Mouse (Mus musculus) testis, adult 2 months (tissue): ENCODE measurements at regions not wholly inside any gene's neighbourhood (a gene's known extent, or its start where the extent isn't known, plus 50 kb on each side); places are given as distances from the start of the nearest gene placed in this dataset.

Experiments used
- H3K27ac ChIP-seq: fragments of 200-500 bp; 2 replicates; pipeline ENCODE4 v1.5.1; 2012; ENCODE audit warnings: low read depth, low read length; ENCODE audit not compliant: control insufficient read depth, insufficient read depth
- H3K27me3 ChIP-seq: fragments of 200-500 bp; 2 replicates; pipeline ENCODE4 v1.6.1; 2012; ENCODE audit warnings: mild to moderate bottlenecking, low read length, moderate library complexity; ENCODE audit not compliant: control insufficient read depth, insufficient read depth
- H3K36me3 ChIP-seq: fragments of 200-500 bp; 2 replicates; pipeline ENCODE4 v1.6.1; 2012; ENCODE audit warnings: mild to moderate bottlenecking, low read length; ENCODE audit not compliant: control insufficient read depth, insufficient read depth
- H3K4me1 ChIP-seq: fragments of 200-500 bp; 2 replicates; pipeline ENCODE4 v1.6.1; 2012; ENCODE audit warnings: low read length; ENCODE audit not compliant: control insufficient read depth, insufficient read depth
- H3K4me3 ChIP-seq: fragments of 200-500 bp; 2 replicates; pipeline ENCODE4 v1.5.1; 2012; ENCODE audit warnings: low read depth, mild to moderate bottlenecking, low read length, moderate library complexity, mixed read lengths; ENCODE audit not compliant: control insufficient read depth
- CTCF ChIP-seq: fragments of 200-500 bp; IDR thresholded peaks from 2 replicates; pipeline ENCODE4 v1.5.1; 2012; ENCODE audit warnings: low read depth, mild to moderate bottlenecking, inconsistent platforms, low read length, moderate library complexity; ENCODE audit not compliant: control insufficient read depth, insufficient read depth, insufficient replicate concordance
- POLR2A ChIP-seq: fragments of 200-500 bp; IDR thresholded peaks from 2 replicates; pipeline ENCODE4 v1.6.1; 2012; ENCODE audit warnings: low read depth, mild to moderate bottlenecking, inconsistent platforms, low read length, moderate library complexity; ENCODE audit not compliant: control insufficient read depth

DNA sequence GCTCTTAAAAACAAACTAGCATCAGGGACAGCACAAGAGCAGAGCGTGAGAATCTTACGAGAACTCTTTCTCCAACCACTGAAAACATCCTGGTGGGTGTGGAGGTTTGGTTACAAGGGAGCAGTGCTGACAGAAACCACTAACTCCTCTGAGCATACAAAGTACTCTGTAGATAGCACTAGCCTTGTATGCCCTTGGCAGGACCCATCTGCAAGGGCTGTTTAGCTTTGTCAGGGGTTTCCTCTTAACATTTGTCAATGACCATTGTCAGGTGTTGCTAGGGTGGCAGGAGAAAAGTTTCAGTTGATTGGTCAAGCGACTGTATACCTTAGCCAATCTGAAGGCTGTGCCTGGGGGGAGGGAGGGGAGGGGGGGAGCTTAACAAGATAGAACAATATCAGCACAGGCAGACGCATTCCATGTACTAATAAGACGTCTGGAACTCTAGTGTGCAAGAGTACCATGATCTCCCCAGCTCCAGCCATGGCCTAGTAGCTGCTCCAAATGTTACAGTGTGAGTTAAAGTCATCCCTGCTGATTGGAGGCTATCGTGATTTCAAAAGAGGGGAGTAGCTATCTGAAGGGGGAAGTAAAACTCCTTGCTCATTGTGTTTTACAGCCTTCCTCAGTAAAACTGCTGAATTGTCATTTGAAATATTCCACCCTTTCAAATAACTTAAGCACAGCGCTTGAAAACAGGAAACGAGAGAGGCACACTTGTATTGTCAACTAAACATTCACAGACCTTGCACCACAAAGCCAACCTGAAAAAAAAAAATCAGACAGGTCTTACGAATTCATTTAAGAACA, 140.9 kb upstream of the Smim15 start:
- H3K4me1 ChIP-seq = no peaks in the 10 kb centered on the region
- no peaks in the 10 kb centered on the region for H3K27me3 ChIP-seq
- no peaks in the 10 kb centered on the region for H3K36me3 ChIP-seq
- TF ChIP-seq POLR2A = no peak
- TF ChIP-seq CTCF = no peak
- H3K27ac ChIP-seq = no peak overlapping the region
- H3K4me3 ChIP-seq = no peak overlapping the region

DNA sequence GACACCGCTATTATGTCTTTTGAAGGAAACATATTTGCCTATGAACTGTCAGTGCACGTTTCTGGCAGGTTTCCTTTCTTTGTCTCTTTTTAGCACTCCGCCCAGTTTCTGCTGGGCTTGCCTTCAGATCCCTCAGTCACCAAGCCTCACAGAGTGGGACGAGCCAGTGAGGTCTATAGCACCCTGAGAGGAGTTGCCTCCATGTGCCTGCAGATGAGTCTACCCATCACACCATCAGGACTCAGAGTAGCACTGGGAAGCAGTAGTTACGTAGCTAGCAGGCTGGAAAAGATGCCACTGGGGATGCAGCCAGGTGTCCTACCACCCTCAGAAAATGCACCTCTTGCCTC, 141.5 kb upstream of the Smim15 start:
- H3K4me1 ChIP-seq = no peaks in the 10 kb centered on the region
- H3K4me3 ChIP-seq = no peak overlapping the region
- no peak overlapping the region for H3K27ac ChIP-seq
- H3K27me3 ChIP-seq = no peaks in the 10 kb centered on the region
- no peaks in the 10 kb centered on the region for H3K36me3 ChIP-seq
- no peak for TF ChIP-seq POLR2A
- no peak for TF ChIP-seq CTCF

DNA sequence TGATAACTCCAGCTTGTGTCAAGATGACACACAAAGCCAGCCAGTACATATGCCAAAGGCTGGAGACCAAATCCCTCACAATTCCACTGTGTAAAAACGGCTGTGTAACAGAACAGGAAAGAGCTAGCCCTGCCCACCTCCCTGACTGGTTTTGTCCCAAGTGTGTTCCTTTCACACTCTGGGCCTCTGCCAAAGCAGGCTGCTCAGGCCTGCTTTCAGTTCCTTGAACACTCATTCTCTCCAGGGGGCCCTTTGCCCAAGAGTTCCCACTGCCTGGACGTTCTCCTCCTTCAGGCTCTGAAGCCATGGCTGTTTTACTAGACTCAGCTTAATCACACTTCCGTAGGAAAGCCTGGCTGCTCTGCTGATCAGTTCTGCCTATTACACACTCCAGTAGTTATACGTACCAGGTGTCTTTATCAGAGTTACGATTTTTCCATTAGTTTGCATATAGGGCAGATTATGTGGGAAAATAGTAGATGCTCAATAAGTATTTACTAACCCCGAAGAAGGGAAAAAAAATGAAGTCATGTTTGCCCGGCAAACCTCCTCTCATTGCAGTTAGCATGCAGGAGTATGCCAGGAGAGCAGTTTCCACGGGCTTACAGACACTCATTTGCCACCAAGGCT, 144.5 kb upstream of the Smim15 start:
- Histone ChIP-seq H3K4me3 (no peak overlapping the region), H3K4me1 (no peaks in the 10 kb centered on the region), H3K27ac (no peak overlapping the region), H3K27me3 (no peaks in the 10 kb centered on the region), H3K36me3 (no peaks in the 10 kb centered on the region)
- no peak for TF ChIP-seq POLR2A
- no peak for TF ChIP-seq CTCF

DNA sequence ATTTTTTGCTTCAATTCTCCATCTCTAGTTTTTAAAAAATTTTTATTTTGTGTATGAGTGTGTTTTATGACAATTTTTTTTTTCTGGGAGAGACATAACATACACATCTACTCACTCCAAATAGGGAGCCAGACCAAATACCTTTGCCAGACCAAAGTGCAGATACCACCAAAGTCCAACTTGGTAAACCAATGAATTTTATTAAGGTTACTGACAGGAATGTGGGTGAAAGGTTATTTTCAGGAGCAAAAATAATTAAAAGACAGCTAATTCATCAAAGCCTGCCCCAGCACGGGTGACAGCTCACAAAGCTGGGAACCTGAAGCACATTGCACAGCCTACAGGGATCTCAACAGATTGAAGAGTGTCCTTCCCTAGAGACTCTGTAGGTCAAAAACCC, 146.6 kb upstream of the Smim15 start:
- Histone ChIP-seq H3K4me3 (no peak overlapping the region), H3K27ac (no peak overlapping the region), H3K4me1 (no peaks in the 10 kb centered on the region), H3K36me3 (no peaks in the 10 kb centered on the region), H3K27me3 (no peaks in the 10 kb centered on the region)
- no peak for TF ChIP-seq POLR2A
- no peak for TF ChIP-seq CTCF

DNA sequence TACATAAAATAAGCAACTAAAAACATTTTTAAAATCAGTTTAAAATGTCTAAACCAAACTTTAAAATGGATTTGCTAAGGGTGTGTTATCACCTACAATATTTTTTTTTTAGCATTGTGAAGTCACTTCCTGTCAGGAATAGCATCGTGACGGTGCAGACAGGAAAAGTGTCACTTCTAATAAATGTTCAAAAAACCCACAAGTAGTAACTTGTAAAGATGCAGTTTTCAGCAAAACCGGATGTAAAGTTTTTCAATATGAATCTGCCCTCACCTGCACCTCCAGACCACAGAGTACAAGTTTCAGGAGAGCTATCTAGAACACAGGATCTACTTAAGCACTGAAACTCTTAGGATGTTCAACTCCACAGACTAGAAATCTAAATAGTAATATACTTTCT, 147.1 kb upstream of the Smim15 start:
- Histone ChIP-seq H3K27ac (no peak overlapping the region), H3K4me1 (peaks cover 4% of the 10 kb centered on the region; the same call in 1 of the 2 replicates), H3K36me3 (no peaks in the 10 kb centered on the region), H3K27me3 (no peaks in the 10 kb centered on the region), H3K4me3 (no peak overlapping the region)
- TF ChIP-seq CTCF (no peak), POLR2A (no peak)

DNA sequence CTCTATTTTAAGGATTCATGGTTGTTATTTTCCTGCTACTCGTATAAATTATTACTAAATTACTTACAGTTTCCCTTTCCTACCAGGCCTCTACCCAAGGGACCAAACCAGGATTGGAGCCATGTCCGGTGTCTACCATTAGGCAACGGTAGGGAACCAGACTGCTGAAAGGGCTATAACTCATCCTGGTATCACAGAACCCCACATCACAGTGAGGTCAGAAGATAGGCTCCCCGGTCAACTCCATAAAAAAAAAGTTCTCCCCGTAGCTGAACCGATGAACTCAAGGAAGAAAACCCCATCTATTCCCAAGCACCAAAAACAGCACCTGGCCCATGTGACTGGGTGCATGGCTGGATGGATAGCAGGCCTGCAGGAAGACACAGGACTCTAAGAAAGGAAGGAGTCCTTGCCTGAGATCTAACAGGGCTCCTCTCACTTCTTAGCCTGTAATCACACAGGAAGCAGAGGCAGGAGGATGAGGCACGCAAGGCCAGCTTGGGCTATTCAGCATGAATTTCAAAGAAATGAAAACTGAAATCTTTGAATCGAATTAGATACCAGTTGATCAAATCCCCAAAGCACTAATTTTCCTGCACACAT, 150.6 kb upstream of the Smim15 start:
- Histone ChIP-seq H3K36me3 (no peaks in the 10 kb centered on the region), H3K27ac (no peak overlapping the region), H3K4me3 (no peak overlapping the region), H3K27me3 (no peaks in the 10 kb centered on the region), H3K4me1 (peaks cover 8% of the 10 kb centered on the region)
- TF ChIP-seq CTCF = no peak
- no peak for TF ChIP-seq POLR2A

DNA sequence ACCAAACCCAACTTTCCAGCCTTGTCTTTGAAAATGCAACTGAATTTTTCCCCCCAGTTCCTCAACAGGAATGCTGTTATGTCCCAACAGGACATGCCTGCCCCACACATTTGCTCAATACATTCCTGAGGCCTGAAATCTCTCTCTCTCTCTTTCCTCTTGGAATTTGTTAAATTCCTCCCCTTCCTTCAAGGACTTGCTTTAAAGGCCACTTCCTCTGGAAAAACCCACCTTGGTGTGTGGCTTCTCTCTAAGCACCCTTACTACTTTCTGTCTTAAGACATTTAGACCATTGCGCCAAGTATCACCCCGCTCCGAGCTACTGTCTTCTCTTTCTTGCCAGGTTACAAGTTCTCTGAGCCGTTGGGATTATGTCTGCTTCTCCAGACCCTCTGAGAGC, 151.2 kb upstream of the Smim15 start:
- H3K27ac ChIP-seq = no peak overlapping the region
- no peaks in the 10 kb centered on the region; the same call in 1 of the 2 replicates for H3K27me3 ChIP-seq
- H3K4me1 ChIP-seq = peaks cover 11% of the 10 kb centered on the region
- no peak overlapping the region for H3K4me3 ChIP-seq
- no peak for TF ChIP-seq POLR2A
- no peaks in the 10 kb centered on the region for H3K36me3 ChIP-seq
